ENCODE assay signal across 8 mouse cellular contexts in the genomic region with DNA sequence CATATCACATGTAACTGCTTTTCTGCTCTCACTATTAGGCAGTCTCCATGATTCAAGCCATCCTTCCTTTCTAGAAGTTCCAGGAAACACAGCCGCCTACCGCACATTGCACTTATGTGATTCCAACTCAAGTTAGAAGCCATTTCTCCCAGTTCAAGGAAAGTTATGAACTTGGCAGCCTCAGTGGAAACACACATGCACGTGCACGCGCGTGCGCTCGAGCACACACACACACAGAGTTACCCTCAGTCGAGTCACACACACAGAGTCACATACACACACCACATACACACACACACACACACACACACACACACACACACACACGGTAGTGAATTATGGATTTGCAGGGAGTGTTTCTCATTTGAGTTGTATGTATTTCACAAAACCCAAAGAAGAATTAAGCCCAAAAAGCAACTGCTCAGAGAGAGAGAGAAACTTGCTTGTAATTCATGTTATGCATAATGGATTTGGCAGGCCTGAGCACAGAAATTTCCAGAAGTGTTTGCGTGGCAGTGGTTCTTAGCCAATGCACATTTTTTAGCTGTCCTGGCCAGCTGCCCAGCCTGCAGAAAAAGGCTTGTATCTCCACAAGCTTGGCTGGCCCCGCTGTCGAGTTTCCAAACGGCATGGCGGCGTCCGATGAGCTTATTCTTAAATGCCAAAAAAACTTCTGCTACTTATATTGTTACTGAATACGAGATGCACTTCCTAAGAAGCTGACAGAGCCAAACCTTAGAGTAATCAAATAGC. TPM values are rescaled to one million over a fixed set of nuclear protein-coding genes. Genes with fewer than 3 reads are reported as not detected.
DNase-seq lines count a peak whose midpoint lies in the region; ATAC-seq and TF ChIP-seq lines count a peak whose summit lies in the region.

No protein-coding gene starts in this region.

- WGBS in cerebellum, adult 2 months = 41% methylated on average over 18 of the region's 18 CpGs
- WGBS in kidney, adult 2 months = 35% methylated on average over 18 of the region's 18 CpGs
- 50% methylated on average over 18 of the region's 18 CpGs for WGBS in limb, embryonic 13.5 days

- ATAC-seq in limb, embryonic 13.5 days (ENCODE audit: low FRiP score, low read depth) = peak; percentile 57; the same call in 1 of the 2 replicates

- H3K9ac ChIP-seq in limb, embryonic 13.5 days = no peak overlapping the region

- TF ChIP-seq CTCF in cerebellum, adult 2 months (IDR thresholded peaks at IDR 0.05; ENCODE audit: borderline replicate concordance, insufficient read depth, low read depth, low read length) = no peak
- no peak for TF ChIP-seq CTCF in brain, embryonic 14.5 days (IDR thresholded peaks at IDR 0.05; ENCODE audit: borderline replicate concordance, extremely low read depth, insufficient read depth, insufficient read length)
- no peak for TF ChIP-seq CTCF in kidney, adult 2 months (conservative IDR thresholded peaks at IDR 0.05; ENCODE audit: insufficient read depth, insufficient read length, low read depth, low read length)

- H3K4me3 ChIP-seq in cerebellum, adult 2 months (replicated peaks; ENCODE audit: insufficient read depth, low read depth, low read length) = no peak overlapping the region
- H3K4me3 ChIP-seq in kidney, adult 2 months (ENCODE audit: insufficient read depth, low read depth, low read length) = no peak overlapping the region
- no peak overlapping the region for H3K4me3 ChIP-seq in limb, embryonic 13.5 days

- no peaks in the 10 kb centered on the region for H3K36me3 ChIP-seq in kidney, adult 2 months (ENCODE audit: control insufficient read depth, insufficient read depth, low read length)
- no peaks in the 10 kb centered on the region for H3K36me3 ChIP-seq in limb, embryonic 13.5 days

- TF ChIP-seq POLR2A in cerebellum, adult 2 months (IDR thresholded peaks at IDR 0.05; ENCODE audit: borderline replicate concordance, insufficient read depth, low read length) = no peak
- TF ChIP-seq POLR2A in brain, embryonic 14.5 days (IDR thresholded peaks at IDR 0.05; ENCODE audit: borderline replicate concordance, extremely low read depth, insufficient read depth, insufficient read length, poor library complexity, severe bottlenecking) = no peak
- no peak for TF ChIP-seq POLR2A in kidney, adult 2 months (IDR thresholded peaks at IDR 0.05; ENCODE audit: low read depth, low read length)

- H3K4me2 ChIP-seq in limb, embryonic 13.5 days (replicated peaks) = 0 out of 2 replicates have a peak overlapping the region, but pooled peaks have one; percentile 3

- H3K27ac ChIP-seq in cerebellum, adult 2 months (ENCODE audit: insufficient read depth, low read length) = no peak overlapping the region
- peak overlapping the region; percentile 55 for H3K27ac ChIP-seq in kidney, adult 2 months (ENCODE audit: insufficient read depth, low read depth, low read length)
- H3K27ac ChIP-seq in limb, embryonic 13.5 days = peak overlapping the region; percentile 89

- peaks cover 10% of the 10 kb centered on the region for H3K4me1 ChIP-seq in cerebellum, adult 2 months (ENCODE audit: control insufficient read depth, insufficient read depth, low read length)
- peaks cover 24% of the 10 kb centered on the region for H3K4me1 ChIP-seq in kidney, adult 2 months (ENCODE audit: control insufficient read depth, insufficient read depth, low read length)
- peaks cover 27% of the 10 kb centered on the region for H3K4me1 ChIP-seq in limb, embryonic 13.5 days

- no peaks in the 10 kb centered on the region for H3K9me3 ChIP-seq in limb, embryonic 13.5 days

- H3K27me3 ChIP-seq in cerebellum, adult 2 months (ENCODE audit: control insufficient read depth, insufficient read depth, low read length) = no peaks in the 10 kb centered on the region
- no peaks in the 10 kb centered on the region for H3K27me3 ChIP-seq in kidney, adult 2 months (replicated peaks; ENCODE audit: control insufficient read depth, insufficient read depth, low read length)
- no peaks in the 10 kb centered on the region for H3K27me3 ChIP-seq in limb, embryonic 13.5 days

- peak; percentile 59 to 65 for DNase-seq in cerebellum, adult 2 months
- no peak for DNase-seq in cerebellum, adult 9-11 months
- peak; percentile 94 for DNase-seq in brain, embryonic 14.5 days (ENCODE audit: low read depth)
- DNase-seq in gastrocnemius, postnatal 14 days = peak; percentile 89
- DNase-seq in kidney, adult 2 months = peak; percentile 92
- DNase-seq in right cerebral cortex, postnatal 36 days (ENCODE audit: low spot score in 2 of 2) = peak; percentile 86 to 90
- no peak for DNase-seq in thymus, postnatal 25 days

- intact Hi-C loops in gastrocnemius, postnatal 14 days (cut with DNase I; ENCODE audit: low total_unique reads) = no loop called here

RNA-seq across cellular contexts. Expression of a gene that starts 49.5 kb away (rescaled TPM):
- polyA plus RNA-seq in cerebellum, adult 2 months (2012; rRNA removed) = 7.1 and 8.2 TPM in 2 replicates
- 5.9 and 6.4 TPM in 2 replicates for polyA plus RNA-seq in brain, embryonic 14.5 days (2012; rRNA removed)
- total RNA-seq in gastrocnemius, postnatal 14 days (2021) = 1 to 10 TPM; 4.9 to 5.6 TPM
- polyA plus RNA-seq in kidney, adult 2 months (2012; rRNA removed) = 2.7 and 3.2 TPM in 2 replicates
- polyA plus RNA-seq in limb, embryonic 13.5 days (2015; fragmentation: Nextera tagmentation; extraction: Ambion mirVana) = 2.0 and 2.2 TPM in 2 replicates

Comparison
In these comparisons a context has a peak if more than half of its experiments do, and no peak if none do; other contexts are left out.
1. DNase-seq: peak in cerebellum, adult 2 months (2 of 2), brain, embryonic 14.5 days (single experiment), gastrocnemius, postnatal 14 days (single experiment), kidney, adult 2 months (single experiment) and right cerebral cortex, postnatal 36 days (2 of 2); none in cerebellum, adult 9-11 months (single experiment) and thymus, postnatal 25 days (single experiment).